Mouse (Mus musculus) testis, adult 2 months (tissue): ENCODE measurements around the gene Mcoln2.

Source experiments
- CTCF ChIP-seq: fragments of 200-500 bp; IDR thresholded peaks from 2 replicates; pipeline ENCODE4 v1.5.1; 2012; ENCODE audit warnings: low read depth, mild to moderate bottlenecking, inconsistent platforms, low read length, moderate library complexity; ENCODE audit not compliant: control insufficient read depth, insufficient read depth, insufficient replicate concordance
- POLR2A ChIP-seq: fragments of 200-500 bp; IDR thresholded peaks from 2 replicates; pipeline ENCODE4 v1.6.1; 2012; ENCODE audit warnings: low read depth, mild to moderate bottlenecking, inconsistent platforms, low read length, moderate library complexity; ENCODE audit not compliant: control insufficient read depth

DNA sequence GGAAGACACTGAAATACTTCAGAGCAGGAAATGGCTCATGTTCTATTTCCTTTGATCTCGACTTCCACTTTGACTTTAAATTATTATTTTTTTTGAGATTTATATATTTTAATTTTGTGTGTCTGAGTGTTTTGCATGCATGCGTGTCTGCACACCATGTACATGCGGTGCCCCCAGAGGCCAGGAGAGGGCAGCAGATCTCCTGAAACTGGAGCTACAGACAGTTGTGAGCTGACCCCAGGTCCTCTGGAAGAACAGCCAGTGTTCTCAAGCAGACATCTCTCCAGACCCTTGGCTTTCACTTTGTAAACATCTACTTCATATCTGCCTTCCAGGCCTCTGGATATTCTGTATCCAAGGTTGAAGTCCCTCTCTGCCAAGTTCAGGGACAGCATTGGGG, 31.4 kb downstream of the Mcoln2 start:
- TF ChIP-seq CTCF (peak; percentile 66; the same call in 1 of the 2 replicates), POLR2A (no peak)
